Mouse (Mus musculus) heart, postnatal 0 days (tissue): ENCODE results near the gene Elk4.

Source experiments
- CTCF ChIP-seq: IDR thresholded peaks from 2 replicates; pipeline ENCODE4 v1.5.1; 2016; ENCODE audit warnings: antibody characterized with exemption, control low read depth, low read depth
- EP300 ChIP-seq: IDR thresholded peaks from 2 replicates; pipeline ENCODE4 v1.6.1; 2016; ENCODE audit warnings: antibody characterized with exemption, low read depth

GRCm38 (mm10) chr1:132051746-132052145 is 44.3 kb downstream of the Elk4 start:
- TF ChIP-seq CTCF: no peak
- TF ChIP-seq EP300: no peak
